Mouse (Mus musculus): Measurements from ENCODE around the gene 4930523C07Rik. TPM values are rescaled to one million over a fixed set of nuclear protein-coding genes. Genes with fewer than 3 reads are reported as not detected.

Gene 4930523C07Rik
- polyA plus RNA-seq (2017; shearing (Covaris generic)): 100 to 1,000 TPM; 146 to 245 (median 156) TPM

GRCm38 (mm10) chr1:160044237-160045021 lies at the start of gene 4930523C07Rik:
TSS of gene 4930523C07Rik (plus strand) at chr1:160044382.
- peak; percentile 69 for ATAC-seq

GRCm38 (mm10) chr1:159997329-159997728 lies 46.9 kb upstream of the 4930523C07Rik start:
- no peak for ATAC-seq

- ATAC-seq: no peak
Measured at GRCm38 (mm10) chr1:159998349-159998748, 45.8 kb upstream of the 4930523C07Rik start.

DNA sequence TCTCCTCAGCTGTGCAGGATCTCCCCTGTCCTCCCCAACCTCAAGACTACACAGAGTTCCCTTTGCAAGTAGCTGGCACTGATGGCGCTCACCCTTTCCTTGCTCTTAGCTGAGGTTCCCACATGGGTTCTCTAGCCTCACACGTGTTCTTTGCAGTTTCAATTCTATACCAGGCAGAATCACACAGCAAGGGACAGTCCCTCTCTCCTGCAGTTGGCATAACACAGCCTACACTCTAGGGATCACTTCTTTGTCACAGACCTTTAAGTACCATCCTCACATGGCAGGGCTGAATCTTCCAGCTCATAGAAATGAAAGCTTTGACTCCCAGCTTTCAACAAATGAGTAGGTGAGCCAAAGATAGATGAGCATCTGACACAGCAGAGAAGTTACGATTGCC lies 45.0 kb upstream of the 4930523C07Rik start:
- ATAC-seq: peak; percentile 86

GRCm38 (mm10) chr1:160005319-160005718 lies 38.9 kb upstream of the 4930523C07Rik start:
- ATAC-seq: no peak

DNA sequence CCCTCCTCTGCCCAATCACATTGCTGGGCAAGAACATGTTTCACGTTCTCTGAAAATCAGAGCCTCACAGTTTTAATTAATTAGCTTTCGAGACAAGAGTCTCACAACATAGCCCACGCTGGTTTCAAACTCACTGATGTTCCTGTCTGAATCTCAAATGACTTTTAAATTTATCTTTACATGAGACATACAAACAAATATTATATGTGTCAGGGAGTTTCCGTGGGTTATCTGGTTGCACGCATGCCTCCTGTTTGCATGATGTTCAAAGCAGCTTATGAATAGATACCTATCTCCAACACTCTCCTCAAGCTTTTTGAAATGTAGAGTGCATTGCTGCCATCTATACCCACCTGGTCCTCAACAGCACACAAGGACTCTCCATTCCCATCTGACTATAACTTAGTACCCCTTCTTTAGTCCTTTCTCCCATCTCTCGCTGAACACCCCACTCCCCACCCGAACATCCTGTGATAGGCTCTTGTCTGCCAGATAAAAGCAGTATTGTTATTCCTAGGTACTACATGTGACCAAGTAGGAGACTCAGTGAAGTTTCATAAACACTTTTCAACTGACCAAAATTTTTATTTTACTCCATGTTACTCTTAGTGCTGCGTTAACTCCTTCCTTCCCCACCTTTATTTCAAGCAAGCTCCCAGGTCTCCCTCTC lies 37.1 kb upstream of the 4930523C07Rik start:
- ATAC-seq: peak; percentile 78

DNA sequence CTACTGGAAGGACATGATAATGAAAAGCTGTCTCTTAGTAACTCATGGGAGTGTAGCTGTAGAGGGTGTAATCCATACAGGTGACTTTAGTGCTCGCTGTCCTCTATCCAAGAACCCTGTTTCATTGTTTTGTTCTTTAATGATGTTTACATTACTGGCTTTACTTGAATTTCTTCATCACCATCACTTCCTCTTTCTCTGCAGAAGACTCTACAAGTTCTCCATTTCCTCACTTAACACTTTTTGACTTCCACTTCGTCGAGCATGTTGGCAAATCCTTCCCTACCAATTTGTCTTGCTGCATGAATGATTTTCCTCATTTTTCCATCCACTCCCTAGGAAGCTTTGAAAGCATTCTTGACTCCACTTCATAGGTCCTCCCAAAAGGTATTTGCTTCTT lies 31.1 kb upstream of the 4930523C07Rik start:
- no peak for ATAC-seq

- peak; percentile 93 for ATAC-seq
Measured at GRCm38 (mm10) chr1:160024339-160024980, 19.7 kb upstream of the 4930523C07Rik start.

- peak; percentile 2 for ATAC-seq
Measured at GRCm38 (mm10) chr1:160025146-160025894, 18.9 kb upstream of the 4930523C07Rik start.

- no peak for ATAC-seq
Measured at GRCm38 (mm10) chr1:160025895-160026255, 18.3 kb upstream of the 4930523C07Rik start.

DNA sequence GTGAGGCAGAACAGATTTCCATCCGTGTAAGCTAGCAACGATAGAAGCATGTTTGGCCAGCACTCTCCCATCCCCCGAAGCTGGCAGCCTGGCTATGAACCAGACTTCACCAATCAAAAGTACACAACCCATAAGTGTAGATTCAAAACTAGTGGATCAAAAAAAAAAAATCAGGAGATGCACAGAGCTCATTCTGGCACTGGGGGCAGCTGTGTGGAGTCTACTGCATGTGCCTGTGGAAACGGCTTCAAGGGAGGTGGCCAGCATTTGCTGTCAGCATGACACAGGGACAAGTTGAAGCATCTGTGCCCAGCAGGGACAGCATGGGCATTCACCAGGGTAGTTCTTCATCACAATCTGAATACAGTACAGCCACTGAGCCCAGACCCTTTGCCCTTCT lies 16.2 kb upstream of the 4930523C07Rik start:
- no peak for ATAC-seq

GRCm38 (mm10) chr1:160033948-160034598 lies 10.1 kb upstream of the 4930523C07Rik start:
- ATAC-seq: no peak

DNA sequence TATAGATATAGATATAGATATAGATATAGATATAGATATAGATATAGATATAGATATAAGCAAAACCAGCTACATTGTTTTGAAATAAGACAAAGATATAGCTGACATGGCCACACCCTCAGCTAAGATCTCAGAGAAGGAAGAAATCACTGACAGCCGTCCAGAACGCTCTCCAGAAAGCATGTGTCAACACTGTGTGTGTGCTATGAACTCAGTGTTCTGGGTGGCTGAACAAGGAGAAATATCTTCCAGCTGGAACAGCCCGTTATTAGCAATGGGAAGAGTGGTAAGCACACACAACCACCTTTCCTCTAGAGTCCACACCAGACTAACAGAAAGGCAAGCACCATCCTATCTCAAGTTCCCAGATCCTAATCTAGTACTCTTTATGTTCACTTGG lies 8.6 kb upstream of the 4930523C07Rik start:
- ATAC-seq: no peak

DNA sequence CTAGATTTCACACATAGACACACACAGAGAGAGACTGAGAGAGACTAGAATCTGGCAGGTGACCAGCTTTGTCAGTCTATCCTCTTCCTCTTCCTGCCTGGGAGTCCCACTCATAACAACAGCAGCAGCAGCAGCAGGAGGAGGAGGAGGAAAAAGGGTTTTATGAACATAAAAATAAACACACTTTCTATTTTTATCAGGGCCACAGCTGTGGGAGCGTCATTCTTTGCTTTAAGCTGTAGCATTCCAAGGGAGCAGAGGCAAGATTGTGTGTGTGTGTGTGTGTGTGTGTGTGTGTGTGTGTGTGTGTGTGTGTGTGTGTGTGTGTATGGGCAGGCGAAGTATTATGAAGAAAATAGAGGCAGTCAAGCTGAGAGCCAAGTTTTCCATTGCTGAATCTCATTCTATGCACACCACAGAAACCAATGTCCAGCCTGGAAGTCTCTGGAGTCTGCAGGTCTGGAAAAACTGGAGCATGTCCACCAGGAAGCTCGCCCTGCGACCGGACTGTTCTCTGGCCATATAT lies 7.1 kb upstream of the 4930523C07Rik start:
- ATAC-seq: peak; percentile 78

DNA sequence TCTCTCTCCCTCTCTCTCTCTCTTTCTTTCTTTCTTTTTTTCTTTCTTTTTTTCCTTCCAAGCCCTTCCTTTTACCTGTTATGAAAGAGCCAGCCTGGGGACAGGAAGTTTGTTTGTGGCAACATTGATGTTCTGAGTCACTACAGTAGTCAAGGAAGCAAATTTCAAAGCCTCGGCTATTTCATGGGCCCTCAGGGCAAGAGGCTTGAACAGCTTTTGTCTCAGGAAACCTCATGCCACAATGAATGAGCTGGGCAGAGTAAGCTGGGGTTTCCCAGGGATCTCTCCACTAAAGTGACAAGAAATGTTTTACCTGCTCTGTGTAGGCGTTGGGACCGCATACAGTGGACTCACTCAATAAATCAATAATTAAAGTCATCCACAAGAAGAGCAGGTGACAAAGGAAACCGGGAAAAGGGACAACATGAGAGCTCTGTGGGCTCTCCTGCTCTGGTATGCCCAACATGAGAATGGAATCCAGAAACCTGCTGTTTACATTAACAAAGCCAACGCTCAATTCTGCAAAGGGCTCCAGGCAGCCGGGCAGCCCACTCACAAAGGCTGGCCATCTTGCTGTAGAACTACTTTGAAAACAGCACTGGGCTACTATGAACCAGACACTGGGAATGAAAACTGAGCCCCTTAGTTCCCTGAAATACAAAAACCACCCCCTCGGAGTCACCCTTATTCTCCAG lies 4.1 kb upstream of the 4930523C07Rik start:
- no peak for ATAC-seq

- no peak for ATAC-seq
Measured at GRCm38 (mm10) chr1:160041264-160041775, 2.9 kb upstream of the 4930523C07Rik start.

- ATAC-seq: no peak
Measured at GRCm38 (mm10) chr1:160042351-160042750, 1.8 kb upstream of the 4930523C07Rik start.

DNA sequence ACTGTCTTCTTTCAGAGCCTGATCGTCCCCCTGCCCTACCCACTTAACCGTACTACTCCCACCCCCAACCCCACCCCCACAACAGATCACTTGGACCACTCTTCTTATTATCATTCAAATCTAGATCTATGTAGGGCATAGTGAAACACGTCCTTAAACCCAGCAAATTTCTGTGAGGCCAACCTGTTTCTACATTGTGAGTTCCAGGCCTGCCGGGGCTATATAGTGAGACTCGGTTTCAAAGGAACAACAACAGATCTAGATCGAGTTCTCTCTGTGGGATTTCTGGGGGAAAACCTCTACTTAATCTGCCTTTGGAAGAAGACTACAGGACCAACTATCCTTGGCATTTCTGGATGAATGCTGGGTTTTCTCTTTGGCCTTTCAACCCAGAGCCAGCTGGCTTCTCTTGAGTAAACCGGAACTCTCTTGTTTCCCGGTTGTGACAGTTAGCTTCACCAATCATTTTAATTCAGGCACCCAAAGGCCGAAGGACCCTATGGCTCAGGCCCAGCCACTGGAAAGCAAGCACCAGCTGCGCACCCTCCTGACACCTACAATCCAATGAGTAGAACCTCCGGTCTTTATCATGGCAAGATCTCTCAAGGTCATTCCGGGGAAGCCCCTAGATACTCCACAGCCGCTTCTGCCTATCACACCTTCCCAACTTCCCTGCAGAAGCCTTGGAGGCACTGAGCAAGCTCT lies 759 bp upstream of the 4930523C07Rik start:
- ATAC-seq: no peak

DNA sequence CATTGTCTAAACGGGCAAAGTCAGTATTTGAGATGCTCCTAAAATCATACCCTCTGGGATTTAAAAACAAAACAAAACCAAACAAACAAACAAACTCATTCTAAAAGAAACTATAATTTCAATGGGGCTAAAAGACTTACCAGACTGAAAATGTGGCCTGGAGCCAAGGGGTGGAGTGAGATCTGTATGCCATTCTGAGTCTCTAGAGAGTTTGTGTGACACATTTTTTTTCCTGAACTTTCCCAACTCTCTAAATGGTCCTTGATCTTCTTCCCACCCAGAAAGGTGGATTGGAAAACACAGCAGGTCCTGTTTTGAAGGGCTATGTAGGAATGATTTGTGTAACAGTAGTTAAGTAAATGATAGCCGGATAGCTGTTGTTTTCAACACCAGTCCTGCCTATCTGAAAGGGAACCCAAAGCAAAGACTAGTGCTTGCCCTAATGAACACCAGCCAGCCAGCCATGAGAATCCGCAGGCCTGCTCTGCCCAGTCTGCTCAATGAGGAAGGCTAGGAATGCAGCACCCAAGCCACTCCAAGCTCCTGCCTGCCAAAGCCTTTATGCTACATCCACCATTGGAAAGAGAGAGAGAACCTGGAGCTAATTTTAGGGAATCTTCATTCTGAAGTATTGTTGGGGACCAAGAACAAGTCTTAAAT lies 1.0 kb downstream of the 4930523C07Rik start:
- no peak for ATAC-seq

- ATAC-seq: peak; percentile 8
Measured at GRCm38 (mm10) chr1:160045971-160046370, 1.8 kb downstream of the 4930523C07Rik start.
